Mouse (Mus musculus) intestine, embryonic 15.5 days (tissue): ENCODE data around the gene Hist1h2ag. TPM values are rescaled to one million over a fixed set of nuclear protein-coding genes. Genes with fewer than 3 reads are reported as not detected.

Experiments
- ATAC-seq: fragments of 200-750 bp; cut with Nextera tagmentation; 2 replicates; pipeline ENCODE4 v1.8.0; 2017; ENCODE audit warnings: moderate TSS enrichment, moderate library complexity
- H3K27ac ChIP-seq: fragments of 300-500 bp; sonication (generic); 2 replicates; pipeline ENCODE4 v1.5.1; 2015; ENCODE audit warnings: mild to moderate bottlenecking, inconsistent platforms
- H3K27me3 ChIP-seq: fragments of 300-500 bp; sonication (generic); replicated peaks from 2 replicates; pipeline ENCODE4 v1.6.1; 2015; ENCODE audit warnings: inconsistent platforms
- H3K36me3 ChIP-seq: fragments of 300-500 bp; sonication (generic); 2 replicates; pipeline ENCODE4 v1.6.1; 2015; ENCODE audit warnings: inconsistent platforms
- H3K4me1 ChIP-seq: fragments of 300-500 bp; sonication (generic); replicated peaks from 2 replicates; pipeline ENCODE4 v1.6.1; 2015; ENCODE audit warnings: inconsistent platforms
- H3K4me2 ChIP-seq: fragments of 300-500 bp; sonication (generic); replicated peaks from 2 replicates; pipeline ENCODE4 v1.6.1; 2015; ENCODE audit warnings: mild to moderate bottlenecking, inconsistent platforms
- H3K4me3 ChIP-seq: fragments of 300-500 bp; sonication (generic); replicated peaks from 2 replicates; pipeline ENCODE4 v1.5.1; 2015; ENCODE audit warnings: inconsistent platforms
- H3K9ac ChIP-seq: fragments of 300-500 bp; sonication (generic); 2 replicates; pipeline ENCODE4 v1.6.1; 2015; ENCODE audit warnings: inconsistent platforms
- H3K9me3 ChIP-seq: fragments of 300-500 bp; sonication (generic); 2 replicates; pipeline ENCODE4 v1.6.1; 2016; ENCODE audit warnings: inconsistent platforms
- WGBS: fragments of 180-500 bp; shearing (Covaris S2); methylation state at CpG from one replicate; pipeline ENCODE4 v1.1.7; 2015; 5-methylcytosine and 5-hydroxymethylcytosine counted together
- polyA plus RNA-seq: library from polyadenylated mRNA; unstranded; fragments of >200 nt; fragmentation: Nextera tagmentation; extraction: Ambion mirVana; gene quantifications from 2 replicates; pipeline ENCODE4 v1.2.1, GENCODE M21; 2015

Hist1h2ag gene
- polyA plus RNA-seq, 1 experiment from 2014 or later = 40.6 TPM

GRCm38 (mm10) chr13:21999147-21999546 lies 43.6 kb downstream of the Hist1h2ag start:
- Histone ChIP-seq H3K27me3 (peaks cover 76% of the 10 kb centered on the region), H3K9me3 (no peaks in the 10 kb centered on the region), H3K4me3 (no peak overlapping the region), H3K36me3 (no peaks in the 10 kb centered on the region), H3K4me2 (no peak overlapping the region), H3K9ac (no peak overlapping the region), H3K4me1 (peaks cover 6% of the 10 kb centered on the region; the same call in 1 of the 2 replicates), H3K27ac (no peak overlapping the region)
- 37% methylated on average over 4 of the region's 4 CpGs for WGBS
- no peak for ATAC-seq

GRCm38 (mm10) chr13:21998412-21998811 lies 44.3 kb downstream of the Hist1h2ag start:
- no peak overlapping the region for H3K4me2 ChIP-seq
- H3K36me3 ChIP-seq = no peaks in the 10 kb centered on the region
- no peak overlapping the region for H3K27ac ChIP-seq
- peaks cover 6% of the 10 kb centered on the region; the same call in 1 of the 2 replicates for H3K4me1 ChIP-seq
- ATAC-seq = no peak
- H3K9me3 ChIP-seq = no peaks in the 10 kb centered on the region
- no peak overlapping the region for H3K4me3 ChIP-seq
- no peak overlapping the region for H3K9ac ChIP-seq
- peaks cover 69% of the 10 kb centered on the region for H3K27me3 ChIP-seq
- WGBS = 28% methylated on average over 3 of the region's 3 CpGs

- Histone ChIP-seq H3K27ac (no peak overlapping the region), H3K9ac (no peak overlapping the region), H3K27me3 (peaks cover 66% of the 10 kb centered on the region), H3K4me3 (no peak overlapping the region), H3K9me3 (no peaks in the 10 kb centered on the region), H3K4me2 (peak overlapping the region; percentile 61), H3K4me1 (peaks cover 6% of the 10 kb centered on the region; the same call in 1 of the 2 replicates), H3K36me3 (no peaks in the 10 kb centered on the region)
- 6% methylated on average over 4 of the region's 4 CpGs for WGBS
- no peak for ATAC-seq
These were observed 44.9 kb downstream of the Hist1h2ag start for GRCm38 (mm10) chr13:21997821-21998220.

GRCm38 (mm10) chr13:21997201-21997820 lies 45.4 kb downstream of the Hist1h2ag start:
- H3K4me3 ChIP-seq = peak overlapping the region; percentile 21
- no peak overlapping the region for H3K9ac ChIP-seq
- no peaks in the 10 kb centered on the region for H3K9me3 ChIP-seq
- peaks cover 6% of the 10 kb centered on the region; the same call in 1 of the 2 replicates for H3K4me1 ChIP-seq
- no peaks in the 10 kb centered on the region for H3K36me3 ChIP-seq
- H3K27me3 ChIP-seq = peaks cover 63% of the 10 kb centered on the region
- H3K27ac ChIP-seq = no peak overlapping the region
- WGBS = 2% methylated on average over 21 of the region's 21 CpGs
- no peak for ATAC-seq
- H3K4me2 ChIP-seq = peak overlapping the region; percentile 61

- H3K27me3 ChIP-seq = peaks cover 58% of the 10 kb centered on the region
- peaks cover 6% of the 10 kb centered on the region; the same call in 1 of the 2 replicates for H3K4me1 ChIP-seq
- no peak for ATAC-seq
- no peaks in the 10 kb centered on the region for H3K36me3 ChIP-seq
- no peak overlapping the region for H3K27ac ChIP-seq
- H3K9me3 ChIP-seq = no peaks in the 10 kb centered on the region
- H3K4me2 ChIP-seq = peak overlapping the region; percentile 61
- H3K9ac ChIP-seq = no peak overlapping the region
- peak overlapping the region; percentile 21 for H3K4me3 ChIP-seq
- WGBS = 2% methylated on average over 13 of the region's 13 CpGs
These were observed 45.9 kb downstream of the Hist1h2ag start for GRCm38 (mm10) chr13:21996840-21997185.

GRCm38 (mm10) chr13:21996101-21996839 lies 46.5 kb downstream of the Hist1h2ag start:
- no peaks in the 10 kb centered on the region for H3K9me3 ChIP-seq
- 3% methylated on average over 12 of the region's 12 CpGs for WGBS
- H3K27me3 ChIP-seq = peaks cover 52% of the 10 kb centered on the region
- H3K4me3 ChIP-seq = peak overlapping the region; percentile 42
- peak overlapping the region; percentile 61 for H3K4me2 ChIP-seq
- no peaks in the 10 kb centered on the region for H3K36me3 ChIP-seq
- H3K27ac ChIP-seq = no peak overlapping the region
- H3K4me1 ChIP-seq = peaks cover 6% of the 10 kb centered on the region; the same call in 1 of the 2 replicates
- H3K9ac ChIP-seq = no peak overlapping the region
- ATAC-seq = peak; percentile 46; the same call in 1 of the 2 replicates

GRCm38 (mm10) chr13:21995331-21995914 lies 47.3 kb downstream of the Hist1h2ag start:
- peak overlapping the region; percentile 42 for H3K4me3 ChIP-seq
- no peaks in the 10 kb centered on the region for H3K36me3 ChIP-seq
- H3K27ac ChIP-seq = no peak overlapping the region
- under 1% methylated on average over 21 of the region's 21 CpGs for WGBS
- peaks cover 45% of the 10 kb centered on the region for H3K27me3 ChIP-seq
- peak; percentile 80 for ATAC-seq
- H3K9me3 ChIP-seq = no peaks in the 10 kb centered on the region
- H3K4me2 ChIP-seq = peak overlapping the region; percentile 61
- H3K9ac ChIP-seq = peak overlapping the region; percentile 4; the same call in 1 of the 2 replicates
- peaks cover 6% of the 10 kb centered on the region; the same call in 1 of the 2 replicates for H3K4me1 ChIP-seq

GRCm38 (mm10) chr13:21994896-21995295 lies 47.8 kb downstream of the Hist1h2ag start:
- Histone ChIP-seq H3K4me2 (peak overlapping the region; percentile 61), H3K4me3 (peak overlapping the region; percentile 42), H3K9me3 (no peaks in the 10 kb centered on the region), H3K27me3 (peaks cover 41% of the 10 kb centered on the region), H3K27ac (no peak overlapping the region), H3K4me1 (peaks cover 6% of the 10 kb centered on the region; the same call in 1 of the 2 replicates), H3K9ac (peak overlapping the region; percentile 4; the same call in 1 of the 2 replicates), H3K36me3 (no peaks in the 10 kb centered on the region)
- peak; percentile 15; the same call in 1 of the 2 replicates for ATAC-seq
- WGBS = 5% methylated on average over 8 of the region's 8 CpGs

- 4% methylated on average over 22 of the region's 22 CpGs for WGBS
- Histone ChIP-seq H3K4me3 (no peak overlapping the region), H3K9me3 (no peaks in the 10 kb centered on the region), H3K4me1 (peaks cover 6% of the 10 kb centered on the region; the same call in 1 of the 2 replicates), H3K27me3 (peaks cover 34% of the 10 kb centered on the region), H3K4me2 (peak overlapping the region; percentile 35), H3K36me3 (no peaks in the 10 kb centered on the region), H3K27ac (no peak overlapping the region), H3K9ac (no peak overlapping the region)
- ATAC-seq = peak; percentile 54
These were observed 48.6 kb downstream of the Hist1h2ag start for GRCm38 (mm10) chr13:21993957-21994738.

- WGBS = 83% methylated on average over 5 of the region's 5 CpGs
- Histone ChIP-seq H3K27ac (no peak overlapping the region), H3K9me3 (no peaks in the 10 kb centered on the region), H3K27me3 (peaks cover 19% of the 10 kb centered on the region), H3K9ac (no peak overlapping the region), H3K4me1 (peaks cover 6% of the 10 kb centered on the region; the same call in 1 of the 2 replicates), H3K36me3 (no peaks in the 10 kb centered on the region), H3K4me2 (no peak overlapping the region), H3K4me3 (no peak overlapping the region)
- ATAC-seq = no peak
These were observed 50.2 kb downstream of the Hist1h2ag start for GRCm38 (mm10) chr13:21992550-21992949.
